Mouse (Mus musculus): Measurements from ENCODE around the gene Ppfia4.

The Ppfia4 gene

GRCm38 (mm10) chr1:134332770-134333271 lies at the start of gene Ppfia4:
Ppfia4 (minus strand) TSS chr1:134332928.
- in situ Hi-C loops (cut with MboI; ENCODE audit: unreplicated experiment in 2 of 2) = loop anchor here (5.0 kb wide), 1 partner anchor 181 kb away; no protein-coding TSS in a partner anchor

GRCm38 (mm10) chr1:134381795-134382625 lies 49.3 kb upstream of the Ppfia4 start:
- in situ Hi-C loops (cut with MboI; ENCODE audit: unreplicated experiment in 2 of 2) = no loop called here

GRCm38 (mm10) chr1:134381051-134381450 lies 48.3 kb upstream of the Ppfia4 start:
- in situ Hi-C loops (cut with MboI; ENCODE audit: unreplicated experiment in 2 of 2) = no loop called here

GRCm38 (mm10) chr1:134374124-134374523 lies 41.4 kb upstream of the Ppfia4 start:
- in situ Hi-C loops (cut with MboI; ENCODE audit: unreplicated experiment in 2 of 2) = loop anchor here (10.0 to 25.0 kb wide), 2 partner anchors 231 to 488 kb away; no protein-coding TSS in a partner anchor

- in situ Hi-C loops (cut with MboI; ENCODE audit: unreplicated experiment in 2 of 2) = loop anchor here (10.0 to 25.0 kb wide), 5 partner anchors 46 to 736 kb away; partner anchors contain the start of genes Adipor1 (in 1 of the 2), Klhl12 (in 1 of the 2) and Lgr6 (in 1 of the 2)
Observed at GRCm38 (mm10) chr1:134368777-134369337, 36.1 kb upstream of the Ppfia4 start.

- in situ Hi-C loops (cut with MboI; ENCODE audit: unreplicated experiment in 2 of 2) = loop anchor here (10.0 to 25.0 kb wide), 5 partner anchors 49 to 739 kb away; partner anchors contain the start of genes Adipor1 (in 1 of the 2), Klhl12 (in 1 of the 2) and Lgr6 (in 1 of the 2)
Observed at GRCm38 (mm10) chr1:134365491-134365890, 32.8 kb upstream of the Ppfia4 start.

GRCm38 (mm10) chr1:134363194-134363593 lies 30.5 kb upstream of the Ppfia4 start:
- in situ Hi-C loops (cut with MboI; ENCODE audit: unreplicated experiment in 2 of 2) = loop anchor here (5.0 to 25.0 kb wide), 7 partner anchors 52 to 742 kb away; partner anchors contain the start of genes Adipor1 (in 2 of the 2), Klhl12 (in 1 of the 2) and Lgr6 (in 1 of the 2)

- in situ Hi-C loops (cut with MboI; ENCODE audit: unreplicated experiment in 2 of 2) = loop anchor here (5.0 to 25.0 kb wide), 7 partner anchors 53 to 743 kb away; partner anchors contain the start of genes Adipor1 (in 2 of the 2), Klhl12 (in 1 of the 2) and Lgr6 (in 1 of the 2)
Observed at GRCm38 (mm10) chr1:134361857-134362212, 29.1 kb upstream of the Ppfia4 start, which contains the start of gene Tmem183a. Tmem183a (minus strand) TSS chr1:134361979.

- in situ Hi-C loops (cut with MboI; ENCODE audit: unreplicated experiment in 2 of 2) = loop anchor here (5.0 to 25.0 kb wide), 7 partner anchors 53 to 743 kb away; partner anchors contain the start of genes Adipor1 (in 2 of the 2), Klhl12 (in 1 of the 2) and Lgr6 (in 1 of the 2)
Observed at GRCm38 (mm10) chr1:134361195-134361856, 28.6 kb upstream of the Ppfia4 start.

GRCm38 (mm10) chr1:134360656-134361055 lies 27.9 kb upstream of the Ppfia4 start:
- in situ Hi-C loops (cut with MboI; ENCODE audit: unreplicated experiment in 2 of 2) = loop anchor here (5.0 to 25.0 kb wide), 7 partner anchors 54 to 744 kb away; partner anchors contain the start of genes Adipor1 (in 2 of the 2), Klhl12 (in 1 of the 2) and Lgr6 (in 1 of the 2)

- in situ Hi-C loops (cut with MboI; ENCODE audit: unreplicated experiment in 2 of 2) = loop anchor here in 1 of 2 experiments (25.0 kb wide), 1 partner anchor 505 kb away; no protein-coding TSS in a partner anchor
Observed at GRCm38 (mm10) chr1:134357461-134357860, 24.7 kb upstream of the Ppfia4 start.

GRCm38 (mm10) chr1:134353326-134353725 lies 20.6 kb upstream of the Ppfia4 start:
- in situ Hi-C loops (cut with MboI; ENCODE audit: unreplicated experiment in 2 of 2) = loop anchor here in 1 of 2 experiments (25.0 kb wide), 1 partner anchor 509 kb away; no protein-coding TSS in a partner anchor

- in situ Hi-C loops (cut with MboI; ENCODE audit: unreplicated experiment in 2 of 2) = no loop called here
Observed at GRCm38 (mm10) chr1:134347791-134348190, 15.1 kb upstream of the Ppfia4 start.

GRCm38 (mm10) chr1:134345075-134345474 lies 12.3 kb upstream of the Ppfia4 start:
- in situ Hi-C loops (cut with MboI; ENCODE audit: unreplicated experiment in 2 of 2) = no loop called here

- in situ Hi-C loops (cut with MboI; ENCODE audit: unreplicated experiment in 2 of 2) = no loop called here
Observed at GRCm38 (mm10) chr1:134344005-134344950, 11.6 kb upstream of the Ppfia4 start.

- in situ Hi-C loops (cut with MboI; ENCODE audit: unreplicated experiment in 2 of 2) = no loop called here
Observed at GRCm38 (mm10) chr1:134343567-134343966, 10.8 kb upstream of the Ppfia4 start.

- in situ Hi-C loops (cut with MboI; ENCODE audit: unreplicated experiment in 2 of 2) = no loop called here
Observed at GRCm38 (mm10) chr1:134342781-134343310, 10.1 kb upstream of the Ppfia4 start.

- in situ Hi-C loops (cut with MboI; ENCODE audit: unreplicated experiment in 2 of 2) = no loop called here
Observed at GRCm38 (mm10) chr1:134342278-134342664, 9.5 kb upstream of the Ppfia4 start.

Measured in v-Abl transformed pro-B cells (cell line).